Mouse (Mus musculus) telencephalon, adult 2 months (tissue): Measurements from ENCODE around the gene Hoxb5.

Experiments
- DNase-seq: peaks from one replicate; pipeline ENCODE4 v3.0.0-alpha.2; 2011; ENCODE audit warnings: low read depth, low spot score

Hoxb5 gene

DNA sequence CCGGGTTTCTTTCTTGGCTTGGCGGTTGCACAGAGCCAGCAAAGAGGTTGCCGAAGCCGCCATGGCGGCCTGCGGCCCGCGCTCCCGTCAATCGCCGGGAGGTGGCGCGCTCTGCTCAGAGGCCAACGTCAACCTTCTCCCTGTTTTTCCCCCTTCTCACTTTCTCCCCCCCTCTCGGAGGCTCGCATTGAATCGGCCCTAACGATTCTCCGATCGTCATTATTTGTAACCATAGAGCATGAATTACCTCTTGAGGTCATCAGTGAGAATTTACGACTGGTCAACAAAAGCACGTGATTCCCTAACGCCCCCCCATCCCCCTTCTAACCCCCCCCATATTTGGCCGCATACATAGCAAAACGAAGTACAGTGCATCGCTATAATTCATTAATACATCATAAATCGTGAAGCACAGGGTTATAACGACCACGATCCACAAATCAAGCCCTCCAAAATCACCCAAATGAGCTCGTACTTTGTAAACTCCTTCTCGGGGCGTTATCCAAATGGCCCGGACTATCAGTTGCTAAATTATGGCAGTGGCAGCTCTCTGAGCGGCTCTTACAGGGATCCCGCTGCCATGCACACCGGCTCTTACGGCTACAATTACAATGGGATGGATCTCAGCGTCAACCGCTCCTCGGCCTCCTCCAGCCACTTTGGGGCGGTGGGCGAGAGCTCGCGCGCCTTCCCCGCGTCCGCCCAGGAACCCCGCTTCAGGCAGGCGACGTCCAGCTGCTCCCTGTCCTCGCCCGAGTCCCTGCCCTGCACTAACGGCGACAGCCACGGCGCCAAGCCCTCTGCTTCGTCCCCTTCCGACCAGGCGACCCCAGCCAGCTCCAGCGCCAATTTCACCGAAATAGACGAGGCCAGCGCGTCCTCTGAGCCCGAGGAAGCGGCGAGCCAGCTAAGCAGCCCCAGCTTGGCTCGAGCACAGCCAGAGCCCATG lies at the start of gene Hoxb5:
TSS of gene Hoxb5 (plus strand) at position 186 of the 949 bp plus-strand sequence.
- DNase-seq = no peak

DNA sequence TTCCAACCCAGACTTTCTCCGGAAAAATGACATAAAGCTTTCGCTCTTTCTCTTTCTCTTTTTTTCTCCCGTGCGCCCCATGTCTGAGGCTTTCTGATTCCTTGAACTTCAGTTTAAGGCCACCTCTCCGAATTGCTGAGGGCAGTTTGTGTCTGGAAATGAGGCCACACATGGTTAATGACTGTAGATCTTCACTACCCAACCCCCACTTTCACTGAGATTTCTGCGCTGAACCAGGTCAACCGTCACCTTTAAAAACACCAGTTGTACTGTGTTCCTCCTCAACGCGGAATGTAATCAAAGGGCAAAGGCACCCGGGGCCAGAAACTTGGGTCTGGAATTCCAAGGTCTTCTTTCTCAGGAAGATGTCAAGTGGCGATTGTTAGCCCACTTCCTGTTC lies 48.9 kb upstream of the Hoxb5 start:
- no peak for DNase-seq

DNA sequence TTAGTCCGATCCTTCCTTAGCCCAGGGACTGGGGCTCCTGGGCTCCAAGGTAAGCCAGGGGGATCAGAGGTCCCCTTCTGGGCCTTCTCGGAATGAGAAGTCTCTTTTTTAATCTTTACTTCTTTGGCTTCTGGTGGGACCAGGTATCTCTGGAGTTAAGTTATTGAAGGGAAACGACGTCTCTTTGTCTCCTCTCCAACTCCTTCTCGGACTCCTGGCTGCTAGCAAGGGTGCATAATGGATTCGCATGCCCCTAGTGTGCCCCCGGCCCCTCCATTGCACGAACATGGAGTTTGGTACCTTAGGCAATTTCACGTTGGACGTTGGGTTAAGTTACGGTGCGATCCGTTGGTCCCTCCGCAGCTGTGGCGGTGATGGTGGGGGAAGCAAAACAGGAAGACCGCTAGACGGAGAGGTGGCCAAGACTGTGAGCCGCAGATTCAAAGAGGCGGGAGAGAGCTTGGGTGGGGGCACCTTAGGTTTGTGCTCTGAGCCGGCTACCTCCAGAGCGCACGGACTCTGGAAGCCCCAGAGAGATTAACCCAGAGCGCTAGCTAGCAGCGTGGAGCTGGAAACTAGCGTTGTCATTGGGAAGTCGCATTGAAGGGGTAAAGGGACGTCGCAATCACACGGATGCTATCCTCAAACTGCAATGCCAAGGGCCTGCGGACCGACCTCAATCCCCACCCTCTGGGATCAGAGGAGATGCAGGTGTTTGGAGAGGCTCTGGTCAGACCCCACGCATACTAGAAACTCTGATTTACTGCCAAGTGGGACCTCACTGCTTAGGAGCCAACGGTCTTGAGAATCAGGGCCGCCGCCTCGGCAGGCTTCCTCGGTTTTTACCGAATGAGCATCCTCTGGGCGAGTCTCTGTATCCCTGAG lies 47.8 kb upstream of the Hoxb5 start:
- DNase-seq = no peak

DNA sequence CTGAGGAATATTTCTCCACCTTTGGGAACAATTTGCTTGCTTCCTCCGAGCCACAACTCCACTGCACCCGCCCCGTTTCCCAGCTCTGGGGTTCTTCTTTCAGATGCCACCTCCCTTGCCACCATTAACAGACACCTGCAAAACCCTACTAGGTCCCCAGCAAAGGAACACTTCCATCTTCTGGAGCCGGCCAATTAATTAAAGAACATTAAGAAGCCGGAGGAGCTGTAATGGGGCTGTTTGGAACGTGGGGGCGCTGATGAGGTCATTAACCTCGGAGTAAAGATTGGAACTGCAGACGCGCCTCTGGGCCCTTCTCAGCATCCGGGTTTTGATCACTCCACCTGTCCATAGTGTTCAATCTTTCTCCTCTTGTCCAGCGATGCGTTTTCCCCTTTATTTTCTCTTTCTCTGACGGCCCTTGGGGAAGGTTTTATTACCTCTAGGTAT lies 47.1 kb upstream of the Hoxb5 start:
- no peak for DNase-seq

DNA sequence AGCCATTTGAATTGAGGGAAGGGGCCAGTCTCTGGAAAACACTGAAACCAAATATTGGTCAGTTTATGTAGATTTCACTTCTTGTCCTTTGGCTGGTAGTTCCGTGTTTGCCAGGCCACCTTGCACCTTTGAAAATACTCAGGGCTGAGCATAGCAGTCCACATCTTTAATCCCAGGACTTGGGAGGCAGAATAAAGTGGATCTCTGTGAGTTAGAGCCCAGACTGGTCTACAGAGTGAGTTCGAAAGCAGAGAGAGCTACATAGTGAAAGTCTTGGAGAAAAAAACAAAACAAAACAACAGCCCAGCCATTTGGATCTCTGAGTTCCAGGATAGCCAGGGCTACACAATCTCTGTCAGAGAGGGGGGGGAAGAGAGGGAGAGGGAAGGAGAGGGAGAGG lies 46.0 kb upstream of the Hoxb5 start:
- DNase-seq = no peak

DNA sequence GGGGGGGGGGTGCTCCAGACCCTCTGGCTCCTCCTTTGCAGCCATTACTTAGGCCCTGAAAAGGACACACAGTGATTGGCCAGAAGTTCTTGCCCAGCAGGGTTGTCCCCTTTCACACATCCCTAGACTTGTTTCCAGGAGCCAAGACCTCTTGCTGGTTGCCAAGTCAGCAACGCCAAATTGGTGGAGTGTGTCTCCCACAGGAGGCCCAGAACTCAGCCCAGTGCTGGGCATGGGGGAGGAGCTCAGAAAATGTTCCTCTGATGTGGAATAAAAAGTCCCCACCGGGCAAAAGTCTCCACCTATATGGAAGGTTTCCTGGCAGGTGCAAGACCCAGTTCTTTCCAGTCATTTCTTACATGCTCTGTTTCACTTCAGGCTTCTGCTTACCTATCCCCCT lies 44.1 kb upstream of the Hoxb5 start:
- DNase-seq = no peak

DNA sequence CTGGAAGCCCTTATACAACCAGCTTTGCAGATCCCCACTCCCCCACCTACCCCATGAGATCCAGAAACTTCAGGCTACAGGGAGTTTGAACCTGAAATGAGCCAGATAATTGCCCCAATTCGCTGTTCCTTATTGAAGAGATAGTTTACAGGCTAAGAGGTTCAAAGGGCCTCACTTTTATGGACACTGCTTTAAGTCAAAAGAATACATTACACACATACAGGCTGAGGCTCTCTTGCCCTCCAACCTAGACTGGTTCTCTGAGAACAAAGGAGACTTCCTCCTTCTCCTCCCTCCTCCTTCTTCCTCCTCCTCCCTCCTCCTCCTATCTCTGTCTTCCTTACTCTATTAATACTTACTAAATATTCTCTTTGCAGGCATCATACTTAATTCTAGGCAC lies 43.6 kb upstream of the Hoxb5 start:
- DNase-seq = no peak

DNA sequence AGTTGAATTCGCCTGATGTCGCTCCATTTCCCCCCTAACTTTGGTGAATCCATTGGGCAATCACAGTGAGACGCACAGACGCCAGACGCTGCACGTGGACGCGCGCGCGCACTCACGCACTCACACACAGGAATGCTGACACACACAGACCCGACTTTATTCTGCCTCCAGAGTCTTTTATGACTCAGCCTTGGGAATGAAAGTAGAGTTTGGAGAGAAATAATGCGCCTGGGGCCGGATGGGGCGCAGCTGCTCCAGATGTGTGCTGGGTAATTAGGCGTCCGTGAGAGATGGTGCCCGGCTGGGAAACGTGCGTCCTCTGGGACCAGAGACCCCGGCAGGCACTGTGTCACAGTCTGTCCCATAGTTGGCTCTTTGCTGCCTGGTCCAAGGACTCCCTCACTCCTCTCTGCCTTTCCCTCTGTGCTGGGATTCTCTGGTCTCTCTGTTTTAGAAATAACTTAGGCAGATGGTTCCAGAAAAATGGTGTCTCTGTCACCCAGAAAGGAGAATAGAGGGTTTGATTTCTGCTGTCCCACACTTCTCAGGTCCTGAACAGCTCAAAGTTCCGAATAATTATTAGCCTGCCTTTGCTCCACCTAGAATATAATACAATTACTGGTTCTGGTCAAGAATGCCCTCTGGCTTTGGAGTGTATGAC lies 42.7 kb upstream of the Hoxb5 start:
- no peak for DNase-seq

DNA sequence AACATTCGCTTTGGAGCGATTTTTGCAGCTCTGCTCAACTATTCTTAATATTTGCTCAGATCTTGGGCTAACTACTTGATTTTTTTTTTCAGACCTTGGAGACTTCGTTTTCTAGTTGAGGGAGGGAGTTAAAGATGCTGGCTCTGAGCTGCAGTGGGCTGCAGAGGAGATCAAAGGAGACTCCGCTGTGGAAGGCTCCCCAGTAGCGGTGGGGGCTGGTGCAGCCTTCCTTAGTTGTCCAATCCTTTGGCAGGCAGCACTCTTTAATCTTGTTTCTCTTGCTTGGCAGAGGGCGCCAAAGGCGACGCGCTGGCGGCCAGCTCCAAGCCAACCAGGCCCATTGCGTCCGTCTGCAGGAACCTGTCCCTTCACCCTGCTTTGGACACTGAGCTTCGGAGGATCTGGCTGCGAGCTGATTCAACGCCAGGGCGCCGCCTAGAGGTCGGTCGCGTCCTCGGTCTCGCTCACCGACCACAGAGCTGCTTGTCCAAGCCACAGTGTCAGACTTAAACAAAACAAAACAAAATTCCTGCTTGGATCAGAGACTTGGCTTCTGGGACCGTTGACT lies 41.7 kb upstream of the Hoxb5 start:
- no peak for DNase-seq

DNA sequence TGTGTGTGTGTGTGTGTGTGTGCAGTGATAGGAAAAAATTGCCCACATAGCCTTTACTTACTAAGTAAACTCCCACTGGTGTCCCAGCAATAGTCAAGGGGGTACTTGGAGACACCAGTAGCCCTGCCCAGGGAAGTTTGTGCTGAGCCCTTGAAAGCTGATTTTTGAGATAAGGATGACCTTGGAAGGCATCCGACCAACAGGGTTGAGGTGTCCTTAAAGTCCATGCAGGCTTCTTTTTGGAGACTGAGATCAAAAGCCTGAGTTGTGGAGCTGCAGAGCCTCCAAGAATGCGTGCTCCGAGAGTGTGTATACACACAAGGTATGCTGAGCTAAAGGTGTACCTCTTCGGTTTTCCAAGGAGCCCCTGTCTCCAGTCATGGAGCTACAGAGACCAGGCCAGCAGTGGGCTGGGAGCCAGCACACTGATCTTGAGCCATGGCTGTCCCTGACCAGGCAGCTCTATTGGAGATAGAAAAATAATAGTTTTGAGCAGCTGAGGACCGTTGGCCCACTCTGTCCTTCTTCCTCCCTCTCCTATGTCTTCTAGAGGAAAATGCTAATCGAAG lies 40.8 kb upstream of the Hoxb5 start:
- DNase-seq = no peak

DNA sequence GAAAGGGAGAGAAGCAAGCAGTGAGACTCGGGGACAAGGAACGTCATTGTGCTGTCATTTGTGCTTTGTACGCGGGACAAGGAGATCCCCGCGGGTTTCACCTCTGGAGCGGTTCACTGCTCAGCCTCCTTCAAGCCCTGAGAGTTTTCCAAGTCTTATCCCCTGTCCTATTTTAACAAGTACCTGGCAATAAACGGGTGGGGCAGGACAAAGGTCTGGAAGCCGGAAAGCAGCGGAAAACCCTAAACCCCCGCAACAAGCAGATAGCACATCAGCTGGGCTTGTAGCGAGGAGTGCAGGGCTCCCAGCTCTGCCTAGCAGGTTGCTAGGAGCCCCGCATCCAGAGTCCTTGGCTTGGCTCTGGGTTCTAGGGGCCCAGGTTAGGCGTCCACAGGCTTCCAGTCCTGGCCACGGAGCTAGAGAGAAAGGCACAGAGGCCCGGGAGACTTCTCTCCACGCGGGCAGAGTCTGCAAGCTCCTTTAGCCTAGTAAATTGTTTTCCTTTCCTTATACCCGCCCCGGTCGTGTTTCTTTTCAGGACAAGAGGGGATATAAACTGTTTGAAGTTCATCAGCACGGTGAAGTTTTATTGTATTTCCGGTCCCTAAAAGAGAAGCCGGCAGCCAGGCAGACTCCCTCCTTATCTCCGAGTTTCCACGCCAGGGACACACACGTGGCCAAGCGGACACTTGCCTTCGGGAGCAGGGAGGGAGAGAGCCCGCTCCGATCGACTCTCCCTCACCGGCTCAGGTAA lies 39.3 kb upstream of the Hoxb5 start:
- no peak for DNase-seq

DNA sequence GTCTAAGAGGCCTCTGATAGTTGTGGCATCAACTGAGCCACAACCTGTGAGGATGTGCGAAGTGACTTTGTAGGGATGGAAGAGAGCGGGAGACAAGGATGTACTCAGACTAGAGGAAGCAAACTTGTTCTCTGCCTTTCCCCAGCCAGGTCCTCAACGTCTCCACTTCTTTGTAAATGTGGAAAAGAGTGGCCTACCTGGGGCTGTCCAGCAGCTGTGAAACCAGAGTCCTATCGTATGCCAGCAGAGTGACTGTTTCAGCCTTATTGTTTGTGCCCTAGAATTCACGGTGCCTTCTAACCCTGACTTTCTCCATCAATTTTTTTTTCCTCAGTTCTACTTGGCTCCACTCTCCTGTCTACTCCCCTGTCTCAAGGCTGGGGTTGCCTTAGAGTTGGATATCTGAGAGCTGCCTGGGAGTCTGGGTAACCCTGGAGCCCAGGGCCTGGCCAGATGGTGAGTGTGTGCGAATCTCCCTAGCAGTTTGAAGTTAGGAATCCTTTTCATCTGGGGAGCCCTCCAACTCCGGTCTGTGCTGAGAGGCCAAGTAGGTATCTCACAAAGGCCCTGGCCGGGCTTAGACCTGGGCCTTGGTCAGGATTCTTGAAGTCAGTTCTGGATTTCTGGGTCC lies 38.6 kb upstream of the Hoxb5 start:
- no peak for DNase-seq

DNA sequence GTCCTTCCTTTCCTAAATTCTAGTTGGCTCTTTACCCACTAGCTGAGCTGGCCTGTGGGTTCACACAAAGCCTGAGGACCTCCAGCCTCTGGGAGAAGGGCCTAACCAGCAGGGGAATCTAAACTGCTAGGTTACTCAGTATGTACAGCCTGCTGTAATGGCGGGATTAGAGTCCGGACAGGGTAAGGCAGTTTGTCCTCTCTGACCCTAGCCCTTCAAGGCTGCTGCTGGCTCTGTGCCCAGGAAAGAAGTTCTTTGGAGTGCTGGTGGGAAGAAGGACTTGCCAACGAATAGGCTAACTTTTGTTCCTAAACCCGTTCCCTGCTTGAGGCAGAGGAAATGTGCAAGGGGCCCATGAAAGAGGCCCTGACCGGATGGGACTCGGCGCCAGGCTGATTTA lies 37.2 kb upstream of the Hoxb5 start:
- no peak for DNase-seq

DNA sequence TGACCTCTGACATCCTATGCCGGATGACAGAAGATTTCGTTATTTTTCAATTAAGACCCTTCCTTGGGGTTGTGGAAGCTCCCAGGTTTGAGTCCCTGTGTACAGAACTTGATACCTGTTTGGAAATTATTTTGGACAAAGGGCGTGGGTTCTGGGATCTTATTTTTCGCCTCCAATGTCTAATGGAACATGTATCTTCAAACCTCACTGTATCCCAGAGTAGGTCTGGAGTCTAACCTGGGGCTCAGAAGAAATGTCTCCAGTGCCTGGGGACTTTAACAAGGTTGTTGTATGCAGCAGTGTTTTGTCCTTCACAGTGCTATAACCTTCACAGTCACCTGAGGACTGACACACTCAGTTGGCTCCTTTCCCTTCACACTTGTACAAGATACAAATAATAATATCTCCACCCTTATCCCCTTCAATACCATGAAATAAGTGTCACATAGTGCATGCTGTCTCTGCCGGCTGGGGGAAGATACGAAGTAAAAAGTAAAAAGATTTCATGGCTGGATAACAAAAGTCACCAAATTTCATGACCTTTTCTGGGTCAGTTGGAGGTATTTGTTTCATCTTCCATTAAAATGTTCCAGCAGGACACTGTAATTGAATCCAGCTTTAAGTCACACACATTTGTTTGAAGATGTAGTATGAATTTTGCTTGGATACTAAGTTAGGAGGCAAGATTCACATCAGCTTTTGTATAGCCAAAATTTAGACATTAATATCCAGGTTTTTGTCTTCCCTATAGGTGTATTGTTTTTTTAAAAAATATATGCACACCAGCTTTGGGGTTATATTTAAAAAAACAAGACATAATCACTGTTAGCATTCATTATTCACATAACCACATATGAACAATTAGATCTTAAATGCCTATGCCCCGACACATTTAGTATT lies 35.9 kb upstream of the Hoxb5 start:
- DNase-seq = no peak

DNA sequence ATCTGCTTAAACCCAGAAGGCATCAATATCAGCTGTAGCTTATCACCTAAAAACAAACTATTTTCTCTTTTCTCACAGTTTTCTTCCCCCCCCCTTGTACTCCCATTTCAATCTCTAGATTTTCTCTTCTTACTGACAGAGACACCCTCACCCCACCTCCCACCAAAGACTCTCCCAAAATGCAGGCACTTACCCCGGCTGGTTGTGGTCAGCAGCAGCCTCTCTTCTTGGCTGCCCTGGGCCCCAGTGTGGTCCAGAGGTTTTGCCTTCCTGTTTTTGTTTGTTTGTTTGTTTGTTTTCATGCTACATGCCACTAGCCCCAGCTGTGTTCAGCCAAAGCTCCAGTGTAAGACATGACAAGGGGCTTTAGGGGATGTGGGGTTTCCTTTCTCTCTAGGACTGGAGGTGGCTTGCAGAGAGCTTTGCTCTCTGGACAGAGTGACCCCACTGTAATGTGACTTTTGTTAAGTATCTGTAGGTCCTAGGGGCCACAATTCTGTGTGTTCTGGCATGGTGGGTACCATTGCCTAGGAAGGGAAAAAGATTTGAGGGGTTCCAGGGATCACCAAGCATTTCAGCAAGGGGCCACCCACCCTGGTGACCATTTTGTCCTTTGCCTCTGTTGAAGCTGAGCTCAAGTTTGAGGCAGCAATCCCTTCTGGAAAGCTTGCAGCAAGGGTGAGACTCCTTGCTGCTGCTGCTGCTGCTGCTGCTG lies 34.9 kb upstream of the Hoxb5 start:
- no peak for DNase-seq

DNA sequence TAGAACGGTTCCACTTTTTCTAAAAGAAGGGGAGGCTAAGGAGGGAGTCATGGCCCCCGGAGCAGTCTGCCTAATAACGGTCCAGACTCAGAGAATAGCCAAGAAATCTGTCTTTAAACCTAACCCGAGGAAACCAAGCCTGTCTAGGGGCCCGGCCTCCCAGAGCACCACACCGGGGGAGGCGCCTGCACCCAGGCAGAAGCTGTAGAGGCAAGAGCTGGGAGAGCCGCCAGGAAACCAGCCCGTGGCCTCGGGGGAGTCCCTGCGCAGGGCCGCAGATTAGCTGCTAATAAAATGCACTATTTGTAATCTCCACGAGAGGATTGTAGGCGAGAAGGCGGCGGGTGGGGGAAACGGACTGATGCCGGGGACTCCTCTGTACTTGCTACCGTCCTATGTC lies 33.3 kb upstream of the Hoxb5 start:
- DNase-seq = no peak

DNA sequence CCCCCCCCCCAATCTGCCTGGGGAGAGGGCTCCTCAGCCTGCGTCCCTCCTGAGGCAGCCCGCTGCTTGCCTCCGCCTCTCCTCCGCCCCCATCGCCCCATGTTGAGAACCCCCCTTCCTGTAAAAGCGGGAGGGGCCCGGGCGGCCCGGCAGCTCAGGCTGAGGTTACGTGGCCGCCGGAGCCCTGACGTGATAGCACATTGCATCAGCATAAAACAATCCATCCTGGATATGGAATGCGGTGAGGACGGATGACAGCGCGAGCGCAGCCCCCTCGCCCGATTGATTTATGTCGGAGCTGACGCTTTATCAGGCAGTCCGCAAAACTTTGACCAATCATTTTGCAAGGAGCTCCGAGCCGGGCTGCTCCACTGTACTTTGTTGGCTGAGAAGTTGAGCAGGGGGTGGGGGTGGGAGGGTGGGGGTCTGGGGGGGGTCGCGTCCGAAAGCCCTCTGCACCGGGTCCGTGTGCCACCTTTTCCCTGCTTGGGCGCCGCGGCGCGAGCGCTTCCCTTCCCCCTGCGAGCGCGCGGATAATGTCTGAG lies 32.1 kb upstream of the Hoxb5 start, which contains the start of gene Hoxb9:
TSS of gene Hoxb9 (plus strand) at position 462 of the 545 bp plus-strand sequence.
- DNase-seq = no peak

DNA sequence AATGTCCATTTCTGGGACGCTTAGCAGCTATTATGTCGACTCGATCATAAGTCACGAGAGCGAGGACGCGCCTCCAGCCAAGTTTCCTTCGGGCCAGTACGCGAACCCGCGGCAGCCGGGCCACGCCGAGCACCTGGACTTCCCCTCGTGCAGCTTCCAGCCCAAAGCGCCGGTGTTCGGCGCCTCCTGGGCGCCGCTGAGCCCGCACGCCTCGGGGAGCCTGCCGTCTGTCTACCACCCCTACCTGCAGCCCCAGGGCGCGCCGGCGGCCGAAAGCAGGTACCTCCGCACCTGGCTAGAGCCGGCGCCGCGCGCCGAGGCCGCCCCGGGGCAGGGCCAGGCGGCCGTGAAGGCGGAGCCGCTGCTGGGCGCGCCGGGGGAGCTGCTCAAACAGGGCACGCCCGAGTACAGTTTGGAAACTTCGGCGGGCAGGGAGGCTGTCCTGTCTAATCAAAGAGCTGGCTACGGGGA lies 31.6 kb upstream of the Hoxb5 start:
- no peak for DNase-seq
